Mouse (Mus musculus): ENCODE results near the gene Grip2. TPM values are rescaled to one million over a fixed set of nuclear protein-coding genes. Genes with fewer than 3 reads are reported as not detected.

The Grip2 gene
- polyA plus RNA-seq, 1 experiment from 2014 or later, result 10.1 TPM

GRCm38 (mm10) chr6:91746776-91747175 is 80.3 kb downstream of the Grip2 start:
- WGBS, result 84% methylated on average over 5 of the region's 5 CpGs
- no peaks in the 10 kb centered on the region for H3K4me1 ChIP-seq (ENCODE audit: control insufficient read depth, insufficient read depth, low read length)
- H3K27me3 ChIP-seq (ENCODE audit: control insufficient read depth, insufficient read depth, low read depth, low read length), result no peaks in the 10 kb centered on the region
- H3K36me3 ChIP-seq (ENCODE audit: control insufficient read depth, insufficient read depth, low read length), result peaks cover 40% of the 10 kb centered on the region
- no peak for ATAC-seq
- no peaks in the 10 kb centered on the region for H3K9me3 ChIP-seq (replicated peaks; ENCODE audit: control insufficient read depth, low read length, poor library complexity, severe bottlenecking)
- no peak overlapping the region for H3K9ac ChIP-seq (ENCODE audit: low read depth, low read length)
- H3K27ac ChIP-seq (ENCODE audit: low read length), result no peak overlapping the region
- H3K4me3 ChIP-seq (ENCODE audit: low read depth, low read length), result no peak overlapping the region
- H3K4me2 ChIP-seq (ENCODE audit: low read length), result no peak overlapping the region

GRCm38 (mm10) chr6:91745947-91746582 is 81.0 kb downstream of the Grip2 start:
- no peaks in the 10 kb centered on the region for H3K9me3 ChIP-seq (replicated peaks; ENCODE audit: control insufficient read depth, low read length, poor library complexity, severe bottlenecking)
- H3K9ac ChIP-seq (ENCODE audit: low read depth, low read length), result no peak overlapping the region
- no peak overlapping the region for H3K4me2 ChIP-seq (ENCODE audit: low read length)
- no peak overlapping the region for H3K27ac ChIP-seq (ENCODE audit: low read length)
- H3K4me3 ChIP-seq (ENCODE audit: low read depth, low read length), result no peak overlapping the region
- ATAC-seq, result no peak
- 81% methylated on average over 7 of the region's 7 CpGs for WGBS
- H3K27me3 ChIP-seq (ENCODE audit: control insufficient read depth, insufficient read depth, low read depth, low read length), result no peaks in the 10 kb centered on the region
- peaks cover 45% of the 10 kb centered on the region for H3K36me3 ChIP-seq (ENCODE audit: control insufficient read depth, insufficient read depth, low read length)
- H3K4me1 ChIP-seq (ENCODE audit: control insufficient read depth, insufficient read depth, low read length), result no peaks in the 10 kb centered on the region

- Histone ChIP-seq H3K27ac (ENCODE audit: low read length) (no peak overlapping the region), H3K9me3 (replicated peaks; ENCODE audit: control insufficient read depth, low read length, poor library complexity, severe bottlenecking) (no peaks in the 10 kb centered on the region), H3K27me3 (ENCODE audit: control insufficient read depth, insufficient read depth, low read depth, low read length) (no peaks in the 10 kb centered on the region), H3K4me2 (ENCODE audit: low read length) (no peak overlapping the region), H3K4me1 (ENCODE audit: control insufficient read depth, insufficient read depth, low read length) (no peaks in the 10 kb centered on the region), H3K9ac (ENCODE audit: low read depth, low read length) (no peak overlapping the region), H3K4me3 (ENCODE audit: low read depth, low read length) (no peak overlapping the region), H3K36me3 (ENCODE audit: control insufficient read depth, insufficient read depth, low read length) (peaks cover 40% of the 10 kb centered on the region)
- WGBS, result 86% methylated on average over 3 of the region's 3 CpGs
- no peak for ATAC-seq
Measured at GRCm38 (mm10) chr6:91745246-91745645, 81.8 kb downstream of the Grip2 start.

GRCm38 (mm10) chr6:91743886-91744285 is 83.2 kb downstream of the Grip2 start:
- H3K27me3 ChIP-seq (ENCODE audit: control insufficient read depth, insufficient read depth, low read depth, low read length), result no peaks in the 10 kb centered on the region
- H3K4me1 ChIP-seq (ENCODE audit: control insufficient read depth, insufficient read depth, low read length), result no peaks in the 10 kb centered on the region
- no peaks in the 10 kb centered on the region for H3K9me3 ChIP-seq (replicated peaks; ENCODE audit: control insufficient read depth, low read length, poor library complexity, severe bottlenecking)
- ATAC-seq, result no peak
- H3K4me2 ChIP-seq (ENCODE audit: low read length), result no peak overlapping the region
- WGBS, result 72% methylated on average over 4 of the region's 4 CpGs
- H3K36me3 ChIP-seq (ENCODE audit: control insufficient read depth, insufficient read depth, low read length), result peaks cover 30% of the 10 kb centered on the region
- H3K27ac ChIP-seq (ENCODE audit: low read length), result no peak overlapping the region
- no peak overlapping the region for H3K4me3 ChIP-seq (ENCODE audit: low read depth, low read length)
- no peak overlapping the region for H3K9ac ChIP-seq (ENCODE audit: low read depth, low read length)

- Histone ChIP-seq H3K4me2 (ENCODE audit: low read length) (no peak overlapping the region), H3K4me3 (ENCODE audit: low read depth, low read length) (no peak overlapping the region), H3K9me3 (replicated peaks; ENCODE audit: control insufficient read depth, low read length, poor library complexity, severe bottlenecking) (no peaks in the 10 kb centered on the region), H3K27me3 (ENCODE audit: control insufficient read depth, insufficient read depth, low read depth, low read length) (no peaks in the 10 kb centered on the region), H3K9ac (ENCODE audit: low read depth, low read length) (no peak overlapping the region), H3K36me3 (ENCODE audit: control insufficient read depth, insufficient read depth, low read length) (peaks cover 24% of the 10 kb centered on the region), H3K27ac (ENCODE audit: low read length) (no peak overlapping the region), H3K4me1 (ENCODE audit: control insufficient read depth, insufficient read depth, low read length) (no peaks in the 10 kb centered on the region)
- WGBS, result 79% methylated on average over 8 of the region's 8 CpGs
- ATAC-seq, result no peak
Measured at GRCm38 (mm10) chr6:91742995-91743394, 84.1 kb downstream of the Grip2 start.

GRCm38 (mm10) chr6:91742466-91742865 is 84.6 kb downstream of the Grip2 start:
- no peak for ATAC-seq
- 82% methylated on average over 3 of the region's 3 CpGs for WGBS
- Histone ChIP-seq H3K9ac (ENCODE audit: low read depth, low read length) (no peak overlapping the region), H3K4me3 (ENCODE audit: low read depth, low read length) (no peak overlapping the region), H3K36me3 (ENCODE audit: control insufficient read depth, insufficient read depth, low read length) (peaks cover 27% of the 10 kb centered on the region), H3K4me2 (ENCODE audit: low read length) (no peak overlapping the region), H3K27me3 (ENCODE audit: control insufficient read depth, insufficient read depth, low read depth, low read length) (no peaks in the 10 kb centered on the region), H3K9me3 (replicated peaks; ENCODE audit: control insufficient read depth, low read length, poor library complexity, severe bottlenecking) (no peaks in the 10 kb centered on the region), H3K27ac (ENCODE audit: low read length) (no peak overlapping the region), H3K4me1 (ENCODE audit: control insufficient read depth, insufficient read depth, low read length) (no peaks in the 10 kb centered on the region)

GRCm38 (mm10) chr6:91741046-91741445 is 86.0 kb downstream of the Grip2 start:
- peak; percentile 82 for ATAC-seq
- H3K4me3 ChIP-seq (ENCODE audit: low read depth, low read length), result no peak overlapping the region
- no peaks in the 10 kb centered on the region for H3K9me3 ChIP-seq (replicated peaks; ENCODE audit: control insufficient read depth, low read length, poor library complexity, severe bottlenecking)
- peaks cover 27% of the 10 kb centered on the region for H3K36me3 ChIP-seq (ENCODE audit: control insufficient read depth, insufficient read depth, low read length)
- no peak overlapping the region for H3K27ac ChIP-seq (ENCODE audit: low read length)
- H3K4me2 ChIP-seq (ENCODE audit: low read length), result no peak overlapping the region
- no peak overlapping the region for H3K9ac ChIP-seq (ENCODE audit: low read depth, low read length)
- H3K27me3 ChIP-seq (ENCODE audit: control insufficient read depth, insufficient read depth, low read depth, low read length), result no peaks in the 10 kb centered on the region
- no peaks in the 10 kb centered on the region for H3K4me1 ChIP-seq (ENCODE audit: control insufficient read depth, insufficient read depth, low read length)
- 61% methylated on average over 11 of the region's 11 CpGs for WGBS

GRCm38 (mm10) chr6:91738058-91738457 is 89.0 kb downstream of the Grip2 start:
- Histone ChIP-seq H3K27me3 (ENCODE audit: control insufficient read depth, insufficient read depth, low read depth, low read length) (no peaks in the 10 kb centered on the region), H3K9ac (ENCODE audit: low read depth, low read length) (no peak overlapping the region), H3K4me3 (ENCODE audit: low read depth, low read length) (no peak overlapping the region), H3K36me3 (ENCODE audit: control insufficient read depth, insufficient read depth, low read length) (peaks cover 17% of the 10 kb centered on the region), H3K4me2 (ENCODE audit: low read length) (no peak overlapping the region), H3K27ac (ENCODE audit: low read length) (no peak overlapping the region), H3K9me3 (replicated peaks; ENCODE audit: control insufficient read depth, low read length, poor library complexity, severe bottlenecking) (no peaks in the 10 kb centered on the region), H3K4me1 (ENCODE audit: control insufficient read depth, insufficient read depth, low read length) (no peaks in the 10 kb centered on the region)
- WGBS, result 22% methylated on average over 5 of the region's 5 CpGs
- ATAC-seq, result no peak

- peaks cover 17% of the 10 kb centered on the region for H3K36me3 ChIP-seq (ENCODE audit: control insufficient read depth, insufficient read depth, low read length)
- H3K4me1 ChIP-seq (ENCODE audit: control insufficient read depth, insufficient read depth, low read length), result no peaks in the 10 kb centered on the region
- ATAC-seq, result no peak
- no peaks in the 10 kb centered on the region for H3K9me3 ChIP-seq (replicated peaks; ENCODE audit: control insufficient read depth, low read length, poor library complexity, severe bottlenecking)
- 85% methylated on average over 7 of the region's 7 CpGs for WGBS
- no peak overlapping the region for H3K9ac ChIP-seq (ENCODE audit: low read depth, low read length)
- no peak overlapping the region for H3K4me3 ChIP-seq (ENCODE audit: low read depth, low read length)
- H3K27ac ChIP-seq (ENCODE audit: low read length), result no peak overlapping the region
- no peaks in the 10 kb centered on the region for H3K27me3 ChIP-seq (ENCODE audit: control insufficient read depth, insufficient read depth, low read depth, low read length)
- H3K4me2 ChIP-seq (ENCODE audit: low read length), result no peak overlapping the region
Measured at GRCm38 (mm10) chr6:91737451-91737850, 89.6 kb downstream of the Grip2 start.
